Mouse (Mus musculus) limb, embryonic 14.5 days (tissue): ENCODE measurements at regions not wholly inside any gene's neighbourhood (a gene's known extent, or its start where the extent isn't known, plus 50 kb on each side); places are given as distances from the start of the nearest gene placed in this dataset.
"Not testable (repeated sequence)": the region's sequence is repeated elsewhere in the genome, so short reads cannot be mapped to it uniquely, and the experiment has no call there.

Experiments
- ATAC-seq: fragments of 200-750 bp; cut with Nextera tagmentation; 2 replicates; pipeline ENCODE4 v1.8.0; 2017; ENCODE audit warnings: low read depth, moderate number of reproducible peaks, moderate TSS enrichment; ENCODE audit not compliant: low FRiP score
- DNase-seq: peaks from one replicate; pipeline ENCODE4 v3.0.0-alpha.2; 2015; ENCODE audit warnings: low spot score
- H3K27ac ChIP-seq: fragments of 300-500 bp; sonication (generic); replicated peaks from 2 replicates; pipeline ENCODE4 v1.5.1; 2014; ENCODE audit warnings: low read depth, mild to moderate bottlenecking, low read length, moderate library complexity, mixed read lengths
- H3K27me3 ChIP-seq: fragments of 300-500 bp; sonication (generic); 2 replicates; pipeline ENCODE4 v1.6.1; 2014; ENCODE audit warnings: low read length, mixed read lengths; ENCODE audit not compliant: control insufficient read depth, insufficient read depth
- H3K36me3 ChIP-seq: fragments of 300-500 bp; sonication (generic); 2 replicates; pipeline ENCODE4 v1.6.1; 2014; ENCODE audit warnings: mild to moderate bottlenecking, low read length, moderate library complexity, mixed read lengths; ENCODE audit not compliant: control insufficient read depth, insufficient read depth
- H3K4me1 ChIP-seq: fragments of 300-500 bp; sonication (generic); 2 replicates; pipeline ENCODE4 v1.6.1; 2014; ENCODE audit warnings: antibody characterized with exemption, low read length, mixed read lengths; ENCODE audit not compliant: control insufficient read depth, insufficient read depth
- H3K4me2 ChIP-seq: fragments of 300-500 bp; sonication (generic); replicated peaks from 2 replicates; pipeline ENCODE4 v1.6.1; 2014; ENCODE audit warnings: low read depth, mild to moderate bottlenecking, low read length, moderate library complexity; ENCODE audit not compliant: severe bottlenecking
- H3K4me3 ChIP-seq: fragments of 300-500 bp; sonication (generic); replicated peaks from 2 replicates; pipeline ENCODE4 v1.5.1; 2014; ENCODE audit warnings: low read length
- H3K9ac ChIP-seq: fragments of 300-500 bp; sonication (generic); 2 replicates; pipeline ENCODE4 v1.6.1; 2014; ENCODE audit warnings: mild to moderate bottlenecking, low read depth, low read length, moderate library complexity; ENCODE audit not compliant: severe bottlenecking
- H3K9me3 ChIP-seq: fragments of 300-500 bp; sonication (generic); 2 replicates; pipeline ENCODE4 v1.6.1; 2016; ENCODE audit warnings: low read length; ENCODE audit not compliant: control insufficient read depth
- POLR2A ChIP-seq: fragments of 200-500 bp; IDR thresholded peaks from 2 replicates; pipeline ENCODE4 v1.8.0; 2012; ENCODE audit warnings: inconsistent platforms, mild to moderate bottlenecking, moderate library complexity, borderline replicate concordance; ENCODE audit not compliant: insufficient read depth, insufficient read length; ENCODE audit errors: extremely low read depth
- WGBS: fragments of 180-500 bp; shearing (Covaris S2); extraction: QIAGEN DNeasy Blood & Tissue Kit; methylation state at CpG from one replicate; pipeline ENCODE4 v1.1.7; 2014; 5-methylcytosine and 5-hydroxymethylcytosine counted together

GRCm38 (mm10) chr10:69020811-69021743, 130.2 kb upstream of the Rhobtb1 start:
- no peak overlapping the region for H3K27ac ChIP-seq
- no peaks in the 10 kb centered on the region for H3K27me3 ChIP-seq
- no peaks in the 10 kb centered on the region for H3K9me3 ChIP-seq
- DNase-seq (no peak), ATAC-seq (no peak)
- no peaks in the 10 kb centered on the region for H3K4me1 ChIP-seq
- WGBS: 77% methylated on average over 30 of the region's 30 CpGs
- H3K4me2 ChIP-seq: no peak overlapping the region
- no peak overlapping the region for H3K9ac ChIP-seq
- TF ChIP-seq POLR2A: no peak
- no peak overlapping the region for H3K4me3 ChIP-seq
- H3K36me3 ChIP-seq: no peaks in the 10 kb centered on the region

GRCm38 (mm10) chr10:69033410-69033809, 117.8 kb upstream of the Rhobtb1 start:
- H3K4me1 ChIP-seq: no peaks in the 10 kb centered on the region
- H3K27ac ChIP-seq: no peak overlapping the region
- no peaks in the 10 kb centered on the region for H3K36me3 ChIP-seq
- no peak overlapping the region for H3K4me3 ChIP-seq
- no peaks in the 10 kb centered on the region for H3K27me3 ChIP-seq
- no peaks in the 10 kb centered on the region for H3K9me3 ChIP-seq
- no peak overlapping the region for H3K9ac ChIP-seq
- TF ChIP-seq POLR2A: no peak
- DNase-seq: no peak
- H3K4me2 ChIP-seq: no peak overlapping the region
- no peak for ATAC-seq
- 75% methylated on average over 9 of the region's 9 CpGs for WGBS

GRCm38 (mm10) chr10:69034390-69035120, 116.7 kb upstream of the Rhobtb1 start:
- no peaks in the 10 kb centered on the region for H3K36me3 ChIP-seq
- H3K4me1 ChIP-seq: no peaks in the 10 kb centered on the region
- WGBS: 71% methylated on average over 2 of the region's 2 CpGs
- no peaks in the 10 kb centered on the region for H3K9me3 ChIP-seq
- H3K27ac ChIP-seq: no peak overlapping the region
- DNase-seq (no peak), ATAC-seq (no peak)
- no peak overlapping the region for H3K4me3 ChIP-seq
- no peaks in the 10 kb centered on the region for H3K27me3 ChIP-seq
- H3K9ac ChIP-seq: no peak overlapping the region
- no peak for TF ChIP-seq POLR2A
- no peak overlapping the region for H3K4me2 ChIP-seq

GRCm38 (mm10) chr10:69035536-69035935, 115.7 kb upstream of the Rhobtb1 start:
- not testable (repeated sequence) for ATAC-seq, H3K36me3 ChIP-seq, H3K27me3 ChIP-seq, DNase-seq, H3K9me3 ChIP-seq, H3K4me3 ChIP-seq, H3K4me2 ChIP-seq, H3K9ac ChIP-seq, H3K27ac ChIP-seq, H3K4me1 ChIP-seq
- WGBS: 84% methylated on average over 4 of the region's 4 CpGs

GRCm38 (mm10) chr10:69036096-69036495, 115.1 kb upstream of the Rhobtb1 start:
- Histone ChIP-seq H3K4me3 (no peak overlapping the region), H3K4me2 (no peak overlapping the region), H3K4me1 (no peaks in the 10 kb centered on the region), H3K36me3 (no peaks in the 10 kb centered on the region), H3K9ac (no peak overlapping the region), H3K27me3 (no peaks in the 10 kb centered on the region), H3K9me3 (no peaks in the 10 kb centered on the region), H3K27ac (no peak overlapping the region)
- 88% methylated on average over 2 of the region's 2 CpGs for WGBS
- ATAC-seq (no peak), DNase-seq (no peak)
- TF ChIP-seq POLR2A: no peak
